Mouse (Mus musculus) thymus, postnatal 4 days (tissue): Measurements from ENCODE around the gene Lrrc3c.
"Not testable (repeated sequence)": the region's sequence is repeated elsewhere in the genome, so short reads cannot be mapped to it uniquely, and the experiment has no call there.

ENCODE experiments used
- DNase-seq: peaks from one replicate; pipeline ENCODE4 v3.0.0; 2021

Gene Lrrc3c

GRCm38 (mm10) chr11:98586087-98586891, 11.8 kb upstream of the Lrrc3c start:
- DNase-seq: no peak

GRCm38 (mm10) chr11:98586892-98587563, 11.1 kb upstream of the Lrrc3c start, which contains the start of gene Ormdl3:
Gene Ormdl3 (minus strand): TSS chr11:98587368.
- peak; percentile 99 for DNase-seq

DNA sequence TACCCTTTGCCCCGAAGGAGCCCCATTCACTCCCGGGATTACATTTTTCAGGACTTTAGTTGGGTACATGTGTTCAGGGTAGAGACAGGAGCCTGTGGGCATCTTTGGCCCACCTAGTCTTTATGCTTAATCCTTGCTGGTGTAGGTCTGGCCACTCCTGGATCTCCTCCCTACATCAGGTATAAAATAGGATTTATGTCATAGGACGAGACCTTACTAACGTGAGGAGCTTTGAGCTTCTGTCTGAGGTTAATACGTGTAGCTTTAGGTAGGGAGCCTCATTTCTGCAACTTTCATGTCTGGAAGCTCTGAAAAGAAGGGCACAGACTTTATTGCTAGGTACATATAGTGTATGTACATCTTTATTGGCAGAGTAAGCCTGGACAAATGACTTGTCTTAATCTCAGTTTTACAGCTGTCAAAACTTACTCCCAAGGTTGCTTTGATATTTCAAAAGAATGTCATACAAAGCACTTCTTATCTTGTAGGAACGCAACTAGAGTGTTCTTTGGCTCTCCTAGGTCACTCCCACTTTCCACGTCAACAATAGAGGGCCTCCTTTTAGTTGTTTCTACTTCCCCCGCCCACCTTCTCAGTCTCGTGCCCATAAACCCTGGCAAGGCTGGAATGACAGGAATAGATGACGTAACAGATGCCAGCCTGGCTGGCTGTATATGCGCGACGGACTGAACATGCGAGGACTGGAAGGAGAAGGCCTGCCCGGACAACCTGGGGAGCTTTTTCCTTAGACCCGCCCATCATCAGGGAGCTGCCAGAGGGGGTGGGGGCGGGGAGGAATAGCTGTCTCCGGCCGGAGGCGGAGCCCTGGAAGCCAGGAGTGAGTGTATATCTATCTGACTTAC, 10.2 kb upstream of the Lrrc3c start:
- DNase-seq: peak; percentile 40

DNA sequence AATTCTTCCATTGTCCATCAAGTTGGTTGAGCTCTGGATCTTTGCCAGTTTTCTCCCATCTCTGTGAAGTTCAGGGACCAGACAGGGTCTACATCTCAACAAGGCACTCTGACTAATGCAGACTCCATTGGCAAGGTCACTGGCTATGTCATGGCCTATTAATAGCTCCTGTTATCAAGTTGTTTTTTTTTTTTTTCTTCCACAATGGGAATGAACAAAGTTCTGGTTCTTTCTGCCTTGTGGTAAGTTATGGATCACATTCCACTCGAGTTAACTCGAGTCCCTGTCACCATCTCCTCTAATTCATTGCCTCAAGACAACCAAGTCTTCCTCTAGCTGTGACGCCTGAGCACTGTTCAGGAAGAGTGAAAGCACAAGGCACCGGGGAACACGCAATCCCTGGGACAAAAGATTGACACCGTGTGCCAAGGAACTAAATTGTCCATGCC, 9.2 kb upstream of the Lrrc3c start:
- DNase-seq: no peak

- no peak for DNase-seq
Measured at GRCm38 (mm10) chr11:98589306-98589705, 8.8 kb upstream of the Lrrc3c start.

- no peak for DNase-seq
Measured at GRCm38 (mm10) chr11:98590548-98591445, 7.3 kb upstream of the Lrrc3c start.

DNA sequence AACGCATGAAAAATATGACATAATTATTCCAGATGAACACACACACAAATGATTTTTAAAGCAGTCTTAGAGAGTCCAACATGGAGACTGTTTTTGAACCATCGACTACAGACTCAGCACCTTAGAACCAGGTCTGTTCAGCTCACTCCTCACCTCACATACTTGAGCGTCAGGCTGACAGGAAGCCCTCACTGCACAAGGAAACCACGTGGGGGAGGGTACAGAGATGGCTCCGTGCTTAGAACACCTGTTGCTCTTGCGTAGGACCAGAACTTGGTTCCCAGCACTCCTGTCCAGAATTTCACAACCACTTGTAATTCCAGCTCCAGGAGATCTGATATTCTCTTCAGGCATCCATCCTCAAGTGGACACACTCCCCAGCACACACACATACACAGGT, 3.1 kb upstream of the Lrrc3c start:
- DNase-seq: no peak

DNA sequence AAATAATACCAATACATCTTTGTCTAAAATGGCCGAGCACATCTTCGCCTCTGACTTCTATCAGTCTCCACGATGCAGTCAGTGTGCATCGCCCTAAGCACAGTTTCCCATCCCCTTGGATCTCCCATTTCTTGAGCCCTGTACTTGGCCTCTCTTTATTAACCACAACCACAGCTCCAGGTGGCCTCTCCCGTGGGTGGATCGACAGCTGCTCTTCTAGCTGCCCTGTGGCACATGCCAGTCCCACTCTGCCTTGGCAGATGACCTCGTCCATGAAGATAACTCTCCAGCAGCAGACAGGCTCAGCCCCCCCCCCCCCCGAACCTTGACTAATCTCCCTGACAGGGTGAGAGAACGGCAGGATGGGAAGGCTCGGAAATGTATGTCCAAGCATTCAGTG, 2.6 kb upstream of the Lrrc3c start:
- DNase-seq: no peak

- no peak for DNase-seq
Measured at GRCm38 (mm10) chr11:98595955-98596354, 2.1 kb upstream of the Lrrc3c start.

GRCm38 (mm10) chr11:98597363-98597762, 728 bp upstream of the Lrrc3c start:
- DNase-seq: peak; percentile 92

- no peak for DNase-seq
Measured at GRCm38 (mm10) chr11:98598851-98599290, 780 bp downstream of the Lrrc3c start.

- no peak for DNase-seq
Measured at GRCm38 (mm10) chr11:98599291-98599690, 1.2 kb downstream of the Lrrc3c start.

DNA sequence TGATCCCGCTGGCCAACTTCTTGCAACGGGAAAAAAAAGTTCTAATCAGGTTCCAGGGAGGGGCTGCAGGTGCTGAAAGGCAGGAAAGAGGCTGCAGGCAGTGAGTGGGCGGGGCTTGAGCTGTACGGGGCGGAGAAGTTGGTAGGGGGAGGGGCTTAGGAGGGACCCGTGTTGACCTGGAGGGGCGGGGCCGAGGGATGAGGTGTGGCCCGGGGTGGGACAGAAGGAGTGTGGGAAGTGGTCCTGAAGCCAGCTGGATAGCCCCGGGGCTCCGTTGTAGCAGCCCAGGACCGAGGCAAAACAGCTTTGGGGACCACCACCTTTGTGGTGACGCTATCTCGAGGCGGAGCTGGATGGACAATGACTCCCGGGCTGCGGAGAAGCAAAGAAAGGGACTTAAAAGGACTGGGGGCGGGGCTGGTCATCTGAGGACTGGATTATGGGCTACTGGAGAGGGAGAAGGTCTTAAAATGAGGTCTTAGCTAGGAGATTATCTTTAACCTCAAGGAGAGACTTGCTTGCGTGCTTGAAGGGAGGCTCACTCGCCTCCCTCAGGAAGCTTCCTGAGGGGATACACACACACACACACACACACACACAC, 4.1 kb downstream of the Lrrc3c start:
- peak; percentile 80 for DNase-seq

- DNase-seq: no peak
Measured at GRCm38 (mm10) chr11:98603953-98604352, 5.9 kb downstream of the Lrrc3c start.

- not testable (repeated sequence) for DNase-seq
Measured at GRCm38 (mm10) chr11:98604911-98605310, 6.8 kb downstream of the Lrrc3c start.

- peak; percentile 43 for DNase-seq
Measured at GRCm38 (mm10) chr11:98606763-98607162, 8.7 kb downstream of the Lrrc3c start.

GRCm38 (mm10) chr11:98620791-98621190, 22.7 kb downstream of the Lrrc3c start:
- no peak for DNase-seq

DNA sequence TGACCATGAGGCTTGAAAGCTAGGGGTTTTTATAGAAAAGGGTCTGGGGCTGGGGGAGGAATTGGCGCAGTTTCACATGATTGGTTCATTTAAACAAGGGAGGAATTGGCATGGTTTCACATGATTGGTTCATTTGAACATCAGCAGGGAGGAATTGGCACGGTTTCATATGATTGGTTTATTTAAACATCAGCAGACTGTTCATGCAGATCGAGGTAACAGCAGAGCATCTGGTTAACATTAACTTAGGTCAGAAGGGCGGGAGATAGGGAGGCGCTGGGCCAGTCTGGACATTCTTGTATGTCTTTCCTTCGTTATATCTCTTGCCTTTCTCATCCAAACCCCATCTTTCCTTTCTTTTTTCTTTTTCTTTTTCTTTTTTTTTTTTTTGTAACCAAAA, 25.9 kb downstream of the Lrrc3c start:
- not testable (repeated sequence) for DNase-seq

GRCm38 (mm10) chr11:98624381-98624780, 26.3 kb downstream of the Lrrc3c start:
- not testable (repeated sequence) for DNase-seq

DNA sequence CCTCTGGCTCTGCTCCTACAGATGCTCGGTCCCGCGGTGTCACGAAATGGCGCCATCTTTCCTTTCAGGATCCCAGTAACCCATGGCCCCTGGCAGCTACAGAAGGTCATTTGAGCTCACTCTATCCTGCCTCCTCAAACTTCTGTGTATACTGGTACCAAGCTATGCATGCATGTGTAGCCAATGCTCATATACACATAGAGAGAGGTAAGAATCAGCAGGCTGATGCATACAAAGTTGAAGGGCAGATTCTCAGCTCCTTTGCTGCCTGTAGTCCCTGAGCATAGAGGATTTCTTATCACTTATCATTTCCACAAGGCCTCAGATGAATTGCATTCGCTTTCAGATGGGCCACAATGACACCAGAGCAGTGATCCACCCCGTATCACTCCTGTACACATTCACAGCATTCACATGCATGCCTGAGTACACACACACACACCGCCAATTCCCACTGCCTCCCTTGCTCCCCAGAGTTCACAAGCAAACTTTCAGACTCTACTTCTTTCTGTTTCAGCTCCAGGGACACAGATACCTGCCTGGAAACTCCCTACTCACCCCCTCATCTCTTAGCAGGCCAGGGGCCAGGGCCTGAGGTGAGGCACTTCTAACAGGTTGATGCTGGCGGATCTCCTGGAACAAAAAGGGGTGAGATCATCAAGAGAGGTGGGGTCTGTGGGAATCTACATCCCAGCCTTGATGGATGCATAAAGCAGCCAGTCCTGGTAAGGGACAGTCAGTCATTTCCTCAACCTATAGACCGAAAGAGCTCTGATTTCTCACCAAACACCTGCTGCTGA, 27.7 kb downstream of the Lrrc3c start, which contains the start of the genes Gm12355 and Gsdma3:
Gm12355 (minus strand) TSS at position 51 of the 800 bp plus-strand sequence.
Gsdma3 (plus strand) TSS at position 750 of the 800 bp plus-strand sequence.
- DNase-seq: no peak
